Mouse (Mus musculus): ENCODE data around the gene Hbs1l. TPM values are rescaled to one million over a fixed set of nuclear protein-coding genes. Genes with fewer than 3 reads are reported as not detected.
"Not testable (repeated sequence)": the region's sequence is repeated elsewhere in the genome, so short reads cannot be mapped to it uniquely, and the experiment has no call there.

Gene Hbs1l
- polyA plus RNA-seq, 1 experiment from 2014 or later, result 125 TPM

- not testable (repeated sequence) for H3K36me3 ChIP-seq (ENCODE audit: control insufficient read depth, insufficient read depth, low read length); ATAC-seq (ENCODE audit: low FRiP score); H3K9ac ChIP-seq (ENCODE audit: low read depth, low read length); H3K4me1 ChIP-seq (replicated peaks; ENCODE audit: control insufficient read depth, insufficient read depth, low read length); H3K9me3 ChIP-seq (ENCODE audit: control insufficient read depth, low read length); H3K27ac ChIP-seq (ENCODE audit: low read depth, low read length); H3K4me2 ChIP-seq (replicated peaks; ENCODE audit: low read depth, low read length); DNase-seq (ENCODE audit: low spot score); H3K27me3 ChIP-seq (ENCODE audit: control insufficient read depth, insufficient read depth, low read length); H3K4me3 ChIP-seq (ENCODE audit: low read depth, low read length)
- WGBS, result 78% methylated on average over 6 of the region's 6 CpGs
These were observed 103.2 kb downstream of the Hbs1l start for GRCm38 (mm10) chr10:21398873-21399425.

DNA sequence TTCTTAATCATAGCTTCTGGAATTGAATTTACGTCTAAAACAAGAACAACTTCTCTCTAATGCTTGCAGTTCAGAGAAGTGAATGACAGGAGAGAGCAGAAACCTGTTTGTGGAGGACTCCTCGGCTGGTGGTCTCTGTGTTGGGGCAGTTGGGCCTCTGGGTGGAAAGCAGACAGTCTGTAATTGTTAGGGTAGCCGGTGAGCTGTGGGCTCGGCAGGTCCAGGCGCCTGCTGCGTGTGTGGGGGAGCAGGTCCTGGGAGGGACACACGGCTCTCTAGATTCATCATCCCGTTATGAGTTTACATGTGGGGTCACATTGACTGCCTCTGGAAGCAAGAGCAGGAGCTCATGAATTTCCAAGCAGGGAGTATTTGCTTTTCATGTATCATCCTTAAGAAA, 103.8 kb downstream of the Hbs1l start:
- Histone ChIP-seq H3K4me1 (replicated peaks; ENCODE audit: control insufficient read depth, insufficient read depth, low read length) (no peaks in the 10 kb centered on the region), H3K27ac (ENCODE audit: low read depth, low read length) (no peak overlapping the region), H3K9ac (ENCODE audit: low read depth, low read length) (no peak overlapping the region), H3K4me2 (replicated peaks; ENCODE audit: low read depth, low read length) (no peak overlapping the region), H3K27me3 (ENCODE audit: control insufficient read depth, insufficient read depth, low read length) (no peaks in the 10 kb centered on the region), H3K36me3 (ENCODE audit: control insufficient read depth, insufficient read depth, low read length) (no peaks in the 10 kb centered on the region), H3K4me3 (ENCODE audit: low read depth, low read length) (no peak overlapping the region), H3K9me3 (ENCODE audit: control insufficient read depth, low read length) (no peaks in the 10 kb centered on the region)
- 73% methylated on average over 8 of the region's 8 CpGs for WGBS
- DNase-seq (ENCODE audit: low spot score) (no peak), ATAC-seq (ENCODE audit: low FRiP score) (no peak)

GRCm38 (mm10) chr10:21400031-21400430, 104.3 kb downstream of the Hbs1l start:
- Histone ChIP-seq H3K9ac (ENCODE audit: low read depth, low read length) (no peak overlapping the region), H3K4me2 (replicated peaks; ENCODE audit: low read depth, low read length) (no peak overlapping the region), H3K27ac (ENCODE audit: low read depth, low read length) (no peak overlapping the region), H3K4me1 (replicated peaks; ENCODE audit: control insufficient read depth, insufficient read depth, low read length) (no peaks in the 10 kb centered on the region), H3K9me3 (ENCODE audit: control insufficient read depth, low read length) (no peaks in the 10 kb centered on the region), H3K36me3 (ENCODE audit: control insufficient read depth, insufficient read depth, low read length) (no peaks in the 10 kb centered on the region), H3K4me3 (ENCODE audit: low read depth, low read length) (no peak overlapping the region), H3K27me3 (ENCODE audit: control insufficient read depth, insufficient read depth, low read length) (no peaks in the 10 kb centered on the region)
- DNase-seq (ENCODE audit: low spot score) (no peak), ATAC-seq (ENCODE audit: low FRiP score) (no peak)
- 79% methylated on average over 7 of the region's 7 CpGs for WGBS

GRCm38 (mm10) chr10:21400453-21400852, 104.7 kb downstream of the Hbs1l start:
- DNase-seq (ENCODE audit: low spot score), result no peak
- WGBS, result 47% methylated on average over 2 of the region's 2 CpGs
- H3K27ac ChIP-seq (ENCODE audit: low read depth, low read length), result no peak overlapping the region
- H3K4me2 ChIP-seq (replicated peaks; ENCODE audit: low read depth, low read length), result no peak overlapping the region
- no peaks in the 10 kb centered on the region for H3K4me1 ChIP-seq (replicated peaks; ENCODE audit: control insufficient read depth, insufficient read depth, low read length)
- H3K27me3 ChIP-seq (ENCODE audit: control insufficient read depth, insufficient read depth, low read length), result no peaks in the 10 kb centered on the region
- ATAC-seq (ENCODE audit: low FRiP score), result no peak
- no peaks in the 10 kb centered on the region for H3K9me3 ChIP-seq (ENCODE audit: control insufficient read depth, low read length)
- no peaks in the 10 kb centered on the region for H3K36me3 ChIP-seq (ENCODE audit: control insufficient read depth, insufficient read depth, low read length)
- H3K9ac ChIP-seq (ENCODE audit: low read depth, low read length), result no peak overlapping the region
- no peak overlapping the region for H3K4me3 ChIP-seq (ENCODE audit: low read depth, low read length)

- Histone ChIP-seq H3K9ac (ENCODE audit: low read depth, low read length) (no peak overlapping the region), H3K4me3 (ENCODE audit: low read depth, low read length) (no peak overlapping the region), H3K27me3 (ENCODE audit: control insufficient read depth, insufficient read depth, low read length) (no peaks in the 10 kb centered on the region), H3K9me3 (ENCODE audit: control insufficient read depth, low read length) (no peaks in the 10 kb centered on the region), H3K4me2 (replicated peaks; ENCODE audit: low read depth, low read length) (no peak overlapping the region), H3K36me3 (ENCODE audit: control insufficient read depth, insufficient read depth, low read length) (no peaks in the 10 kb centered on the region), H3K4me1 (replicated peaks; ENCODE audit: control insufficient read depth, insufficient read depth, low read length) (no peaks in the 10 kb centered on the region), H3K27ac (ENCODE audit: low read depth, low read length) (no peak overlapping the region)
- DNase-seq (ENCODE audit: low spot score) (no peak), ATAC-seq (ENCODE audit: low FRiP score) (no peak)
- 68% methylated on average over 4 of the region's 4 CpGs for WGBS
These were observed 105.5 kb downstream of the Hbs1l start for GRCm38 (mm10) chr10:21401259-21401658.

- Histone ChIP-seq H3K27ac (ENCODE audit: low read depth, low read length) (no peak overlapping the region), H3K9me3 (ENCODE audit: control insufficient read depth, low read length) (no peaks in the 10 kb centered on the region), H3K4me3 (ENCODE audit: low read depth, low read length) (no peak overlapping the region), H3K9ac (ENCODE audit: low read depth, low read length) (no peak overlapping the region), H3K36me3 (ENCODE audit: control insufficient read depth, insufficient read depth, low read length) (no peaks in the 10 kb centered on the region), H3K27me3 (ENCODE audit: control insufficient read depth, insufficient read depth, low read length) (no peaks in the 10 kb centered on the region), H3K4me1 (replicated peaks; ENCODE audit: control insufficient read depth, insufficient read depth, low read length) (no peaks in the 10 kb centered on the region), H3K4me2 (replicated peaks; ENCODE audit: low read depth, low read length) (no peak overlapping the region)
- 95% methylated on average over 4 of the region's 4 CpGs for WGBS
- DNase-seq (ENCODE audit: low spot score), result no peak
- no peak for ATAC-seq (ENCODE audit: low FRiP score)
These were observed 109.0 kb downstream of the Hbs1l start for GRCm38 (mm10) chr10:21404822-21405221.

GRCm38 (mm10) chr10:21405707-21406534, 110.1 kb downstream of the Hbs1l start:
- WGBS, result 72% methylated on average over 11 of the region's 11 CpGs
- H3K9me3 ChIP-seq (ENCODE audit: control insufficient read depth, low read length), result no peaks in the 10 kb centered on the region
- H3K4me3 ChIP-seq (ENCODE audit: low read depth, low read length), result no peak overlapping the region
- ATAC-seq (ENCODE audit: low FRiP score), result no peak
- no peaks in the 10 kb centered on the region for H3K36me3 ChIP-seq (ENCODE audit: control insufficient read depth, insufficient read depth, low read length)
- no peak for DNase-seq (ENCODE audit: low spot score)
- no peak overlapping the region for H3K4me2 ChIP-seq (replicated peaks; ENCODE audit: low read depth, low read length)
- H3K27ac ChIP-seq (ENCODE audit: low read depth, low read length), result no peak overlapping the region
- H3K9ac ChIP-seq (ENCODE audit: low read depth, low read length), result no peak overlapping the region
- H3K27me3 ChIP-seq (ENCODE audit: control insufficient read depth, insufficient read depth, low read length), result no peaks in the 10 kb centered on the region
- H3K4me1 ChIP-seq (replicated peaks; ENCODE audit: control insufficient read depth, insufficient read depth, low read length), result no peaks in the 10 kb centered on the region

- Histone ChIP-seq H3K9ac (ENCODE audit: low read depth, low read length) (no peak overlapping the region), H3K4me3 (ENCODE audit: low read depth, low read length) (no peak overlapping the region), H3K4me2 (replicated peaks; ENCODE audit: low read depth, low read length) (no peak overlapping the region), H3K36me3 (ENCODE audit: control insufficient read depth, insufficient read depth, low read length) (no peaks in the 10 kb centered on the region), H3K27ac (ENCODE audit: low read depth, low read length) (no peak overlapping the region), H3K27me3 (ENCODE audit: control insufficient read depth, insufficient read depth, low read length) (no peaks in the 10 kb centered on the region), H3K4me1 (replicated peaks; ENCODE audit: control insufficient read depth, insufficient read depth, low read length) (no peaks in the 10 kb centered on the region), H3K9me3 (ENCODE audit: control insufficient read depth, low read length) (no peaks in the 10 kb centered on the region)
- WGBS, result 86% methylated on average over 5 of the region's 5 CpGs
- no peak for DNase-seq (ENCODE audit: low spot score)
- ATAC-seq (ENCODE audit: low FRiP score), result no peak
These were observed 114.9 kb downstream of the Hbs1l start for GRCm38 (mm10) chr10:21410711-21411110.

DNA sequence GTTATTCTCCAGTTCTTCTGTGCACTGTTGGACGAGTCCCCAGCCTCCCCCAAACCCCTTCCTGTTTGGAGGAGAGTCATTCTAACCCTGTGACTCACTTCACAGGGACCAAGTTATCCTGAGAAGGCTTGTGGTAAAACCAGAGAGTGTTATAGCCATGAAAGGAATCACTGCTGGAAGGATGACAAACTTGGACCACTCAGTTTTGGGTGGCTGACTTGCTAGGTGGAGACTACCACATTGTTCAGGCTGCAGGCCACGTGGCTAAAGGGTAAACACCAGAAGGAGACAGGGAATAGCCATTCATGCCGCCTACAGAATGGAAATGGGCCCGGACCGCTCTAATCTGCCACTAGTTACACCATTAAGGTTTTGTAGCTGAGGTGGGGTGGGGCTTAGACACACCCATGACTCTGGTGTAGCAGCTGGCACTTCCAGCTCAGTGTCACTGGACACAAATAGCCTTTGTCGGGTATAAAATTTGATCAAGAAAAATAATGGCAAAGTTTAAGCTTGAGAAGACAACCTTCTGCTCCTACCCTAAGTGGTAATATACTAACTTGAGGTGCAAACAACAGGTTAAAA, 115.9 kb downstream of the Hbs1l start:
- no peak overlapping the region for H3K27ac ChIP-seq (ENCODE audit: low read depth, low read length)
- ATAC-seq (ENCODE audit: low FRiP score) (no peak), DNase-seq (ENCODE audit: low spot score) (no peak)
- H3K4me3 ChIP-seq (ENCODE audit: low read depth, low read length), result no peak overlapping the region
- H3K9me3 ChIP-seq (ENCODE audit: control insufficient read depth, low read length), result no peaks in the 10 kb centered on the region
- no peak overlapping the region for H3K4me2 ChIP-seq (replicated peaks; ENCODE audit: low read depth, low read length)
- H3K36me3 ChIP-seq (ENCODE audit: control insufficient read depth, insufficient read depth, low read length), result no peaks in the 10 kb centered on the region
- WGBS, result 78% methylated on average over 6 of the region's 6 CpGs
- H3K4me1 ChIP-seq (replicated peaks; ENCODE audit: control insufficient read depth, insufficient read depth, low read length), result no peaks in the 10 kb centered on the region
- no peaks in the 10 kb centered on the region for H3K27me3 ChIP-seq (ENCODE audit: control insufficient read depth, insufficient read depth, low read length)
- H3K9ac ChIP-seq (ENCODE audit: low read depth, low read length), result no peak overlapping the region
